Mouse (Mus musculus) embryonic fibroblast, embryonic 13.5 days (primary cell): ENCODE measurements around the gene Mboat1. TPM values are rescaled to one million over a fixed set of nuclear protein-coding genes. Genes with fewer than 3 reads are reported as not detected.

Source experiments
- H3K27ac ChIP-seq: 2 replicates; pipeline ENCODE4 v1.5.1; 2012; ENCODE audit warnings: low read length, control low read depth, inconsistent platforms; ENCODE audit not compliant: insufficient read depth
- H3K4me1 ChIP-seq: 2 replicates; pipeline ENCODE4 v1.6.1; 2011; ENCODE audit warnings: low read length; ENCODE audit not compliant: control insufficient read depth, insufficient read depth
- H3K4me3 ChIP-seq: 2 replicates; pipeline ENCODE4 v1.5.1; 2011; ENCODE audit warnings: mild to moderate bottlenecking, control low read depth, low read length; ENCODE audit not compliant: insufficient read depth
- CTCF ChIP-seq: IDR thresholded peaks from 2 replicates; pipeline ENCODE4 v1.5.1; 2011; ENCODE audit warnings: mild to moderate bottlenecking, control low read depth, low read length, moderate library complexity, borderline replicate concordance; ENCODE audit not compliant: insufficient read depth
- POLR2A ChIP-seq: IDR thresholded peaks from 2 replicates; pipeline ENCODE4 v1.6.1; 2011; ENCODE audit warnings: low read depth, mild to moderate bottlenecking, control low read depth, low read length, moderate library complexity
- polyA plus RNA-seq: library from polyadenylated mRNA; stranded (reverse); fragments of >200 nt; gene quantifications from 2 replicates; pipeline ENCODE4 v1.2.4, GENCODE M21; 2011; ENCODE audit warnings: low read depth; ENCODE audit not compliant: missing spikeins, insufficient read length

Mboat1 gene
- 10.0 and 12.5 TPM in 2 replicates for polyA plus RNA-seq

- Histone ChIP-seq H3K4me3 (peak within 1 kb of the TSS; percentile 55), H3K27ac (no peak within 1 kb of the TSS), H3K4me1 (no peaks in the 10 kb centered on the region)
- TF ChIP-seq CTCF (no peak), POLR2A (peak; percentile 69)
Measured at GRCm38 (mm10) chr13:30136243-30136922, at the start of gene Mboat1. TSS of gene Mboat1 (plus strand) at chr13:30136489.

- Histone ChIP-seq H3K4me3 (no peak overlapping the region), H3K4me1 (peaks cover 5% of the 10 kb centered on the region), H3K27ac (no peak overlapping the region)
- TF ChIP-seq CTCF (no peak), POLR2A (no peak)
Measured at GRCm38 (mm10) chr13:30093086-30093485, 43.2 kb upstream of the Mboat1 start.

- Histone ChIP-seq H3K4me3 (no peak overlapping the region), H3K4me1 (peaks cover 5% of the 10 kb centered on the region), H3K27ac (no peak overlapping the region)
- no peak for TF ChIP-seq CTCF
- no peak for TF ChIP-seq POLR2A
Measured at GRCm38 (mm10) chr13:30095851-30096250, 40.4 kb upstream of the Mboat1 start.

GRCm38 (mm10) chr13:30096536-30096935 is 39.8 kb upstream of the Mboat1 start:
- H3K27ac ChIP-seq = no peak overlapping the region
- H3K4me1 ChIP-seq = peaks cover 5% of the 10 kb centered on the region
- H3K4me3 ChIP-seq = no peak overlapping the region
- TF ChIP-seq POLR2A (no peak), CTCF (no peak)

GRCm38 (mm10) chr13:30109001-30109600 is 27.2 kb upstream of the Mboat1 start:
- H3K27ac ChIP-seq = peak overlapping the region; percentile 38; the same call in 1 of the 2 replicates

GRCm38 (mm10) chr13:30115792-30116191 is 20.5 kb upstream of the Mboat1 start:
- TF ChIP-seq CTCF (no peak), POLR2A (no peak)
- Histone ChIP-seq H3K27ac (no peak overlapping the region), H3K4me1 (no peaks in the 10 kb centered on the region), H3K4me3 (no peak overlapping the region)

More at GRCm38 (mm10) chr13:30109001-30109600, 27.2 kb upstream of the Mboat1 start:
- TF ChIP-seq CTCF (no peak), POLR2A (no peak)
- no peak overlapping the region for H3K4me3 ChIP-seq
- peaks cover 6% of the 10 kb centered on the region for H3K4me1 ChIP-seq

GRCm38 (mm10) chr13:30136923-30137629 is 787 bp downstream of the Mboat1 start:
- Histone ChIP-seq H3K4me3 (peak overlapping the region; percentile 55), H3K4me1 (no peaks in the 10 kb centered on the region), H3K27ac (no peak overlapping the region)
- TF ChIP-seq CTCF (no peak), POLR2A (no peak)

GRCm38 (mm10) chr13:30137951-30138350 is 1.7 kb downstream of the Mboat1 start:
- no peak for TF ChIP-seq POLR2A
- TF ChIP-seq CTCF = no peak
- Histone ChIP-seq H3K4me3 (0 out of 2 replicates have a peak overlapping the region, but pooled peaks have one; percentile 55), H3K4me1 (no peaks in the 10 kb centered on the region), H3K27ac (no peak overlapping the region)

- Histone ChIP-seq H3K4me3 (no peak overlapping the region), H3K27ac (no peak overlapping the region), H3K4me1 (no peaks in the 10 kb centered on the region)
- TF ChIP-seq CTCF = no peak
- no peak for TF ChIP-seq POLR2A
Measured at GRCm38 (mm10) chr13:30140149-30140548, 3.9 kb downstream of the Mboat1 start.
